Mouse (Mus musculus) hindlimb bud, embryonic 11.5 days (tissue): Measurements from ENCODE around the gene Meis2.

Experiments
- DNase-seq: peaks from one replicate; pipeline ENCODE4 v3.0.0-alpha.2; 2012; ENCODE audit warnings: low read depth, low spot score; ENCODE audit errors: extremely low spot score

The Meis2 gene

DNA sequence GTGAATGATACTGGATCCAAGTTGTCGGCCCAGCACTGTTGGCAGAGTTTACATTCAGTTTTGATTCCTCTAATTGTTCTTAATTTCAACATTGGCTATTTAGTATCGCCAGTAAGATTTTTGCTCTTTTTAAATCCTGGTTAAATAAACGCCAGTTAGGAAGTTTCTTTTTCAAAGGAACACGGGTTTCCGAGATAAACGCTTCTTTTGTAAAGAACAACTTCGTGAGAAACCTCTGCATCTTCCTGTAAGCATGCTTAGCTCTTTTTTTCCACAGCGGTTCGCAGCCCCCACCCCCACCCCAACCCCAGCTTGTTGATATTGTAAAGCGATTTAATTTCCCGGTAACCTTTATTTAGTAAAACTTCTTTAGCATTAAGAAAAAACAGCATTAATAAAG is 2.8 kb upstream of the Meis2 start:
- DNase-seq: no peak

DNA sequence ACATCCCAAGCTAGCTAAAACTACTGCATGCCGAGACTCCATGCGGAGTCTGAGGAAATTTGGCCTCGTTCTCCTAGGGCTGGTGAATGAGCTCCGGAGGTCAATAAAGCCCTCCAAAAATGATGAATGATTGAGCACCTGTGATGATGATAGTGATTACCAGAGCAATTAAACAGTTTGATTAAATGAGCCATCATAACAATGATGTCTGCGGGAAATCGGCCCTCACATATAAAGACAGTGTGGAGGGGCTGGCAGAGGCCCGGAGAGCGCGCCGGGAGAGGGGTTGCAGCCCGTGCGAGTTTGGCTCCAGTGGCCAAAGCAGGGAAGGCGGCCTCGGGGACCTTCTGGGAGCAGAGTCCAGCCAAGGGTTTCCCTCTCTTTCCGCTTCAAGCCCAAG is 2.1 kb upstream of the Meis2 start:
- no peak for DNase-seq

DNA sequence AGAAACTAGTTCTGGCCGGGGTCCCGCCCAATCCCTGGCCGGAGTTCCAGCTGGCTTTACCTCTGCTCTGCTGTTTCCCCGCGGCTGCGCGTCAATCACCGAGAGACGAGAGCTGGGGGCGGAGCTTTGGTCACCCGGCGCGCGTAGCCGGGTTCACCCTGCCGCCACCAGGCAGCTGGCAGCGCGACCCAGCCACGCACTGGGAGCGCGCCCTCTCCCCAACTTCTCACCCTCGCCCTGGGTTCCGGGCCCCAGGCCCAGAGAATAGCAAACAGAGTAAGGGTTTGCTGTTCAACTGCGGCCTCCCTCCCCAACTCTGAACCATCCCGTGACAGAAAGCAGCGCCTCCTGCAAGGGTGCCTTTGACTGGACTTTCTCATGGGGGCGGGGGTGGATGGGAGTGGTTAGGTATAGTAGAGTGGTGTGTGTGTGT is 1.4 kb upstream of the Meis2 start:
- DNase-seq: no peak

GRCm38 (mm10) chr2:116066057-116066941 is 660 bp upstream of the Meis2 start:
- no peak for DNase-seq

DNA sequence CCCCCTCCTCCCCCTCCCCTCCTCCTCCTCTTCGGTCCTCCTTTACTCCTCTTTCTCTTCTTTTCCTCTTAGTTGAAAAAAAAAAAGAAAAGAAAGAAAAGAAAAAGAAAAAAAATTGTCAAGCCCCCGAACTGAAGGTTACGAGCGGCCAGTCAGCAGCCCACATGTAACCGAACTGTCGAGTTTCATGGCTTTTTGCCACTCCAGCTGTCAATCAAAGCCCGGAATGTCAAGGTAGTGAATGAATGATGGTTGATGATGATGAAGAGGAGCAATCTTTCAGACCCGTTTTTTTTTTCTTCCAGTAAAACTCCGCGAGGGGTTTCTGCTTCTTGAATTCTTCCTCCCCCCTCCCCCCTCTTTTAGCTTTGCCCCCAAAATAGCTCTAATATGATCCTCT is 582 bp downstream of the Meis2 start:
- DNase-seq: no peak

GRCm38 (mm10) chr2:116064521-116064920 is 1.1 kb downstream of the Meis2 start:
- no peak for DNase-seq

DNA sequence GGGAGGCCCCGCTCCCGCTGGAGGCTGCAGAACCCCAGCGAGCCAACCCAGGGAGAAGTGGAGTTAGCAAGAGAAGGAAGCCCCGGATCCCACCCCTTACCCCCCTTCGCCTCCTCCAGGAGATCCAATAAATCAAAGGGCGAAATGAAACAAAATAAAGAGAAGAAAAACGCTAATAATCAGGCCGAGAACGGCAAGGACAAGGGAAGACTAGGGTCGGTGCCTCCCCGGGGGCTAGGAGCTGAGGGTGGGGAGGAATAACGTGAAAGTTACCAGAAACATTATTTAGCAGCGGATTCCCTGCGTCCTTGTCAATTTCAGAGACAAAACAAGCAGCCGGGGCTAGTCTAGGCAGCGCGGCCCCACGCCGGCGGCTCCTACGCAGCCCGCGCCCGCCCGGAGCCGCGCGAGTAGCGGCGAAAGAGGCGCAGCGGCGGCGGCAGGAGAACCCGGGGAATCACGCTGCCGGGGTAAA is 1.8 kb downstream of the Meis2 start:
- DNase-seq: no peak

GRCm38 (mm10) chr2:116062761-116063441 is 2.7 kb downstream of the Meis2 start:
- no peak for DNase-seq

DNA sequence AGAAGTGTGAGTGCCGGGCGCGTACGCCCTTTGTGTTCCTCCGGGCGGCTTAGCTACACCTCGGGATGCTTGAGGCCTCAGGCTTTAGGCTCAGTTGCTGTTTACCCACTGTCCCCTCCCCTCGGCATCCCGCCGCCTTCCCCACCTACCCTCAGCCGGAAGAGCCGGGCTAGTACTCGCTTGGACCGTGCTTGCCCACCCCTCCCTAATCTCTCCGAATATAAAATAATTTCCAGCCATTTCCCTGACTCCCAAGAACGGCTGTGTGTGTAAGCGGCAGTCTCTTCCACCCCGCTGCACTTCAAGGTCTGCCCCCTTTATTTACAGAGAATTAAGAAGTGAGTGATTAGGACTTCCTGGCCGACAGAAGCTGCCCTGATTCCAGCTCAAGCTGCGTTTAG is 3.4 kb downstream of the Meis2 start:
- no peak for DNase-seq

DNA sequence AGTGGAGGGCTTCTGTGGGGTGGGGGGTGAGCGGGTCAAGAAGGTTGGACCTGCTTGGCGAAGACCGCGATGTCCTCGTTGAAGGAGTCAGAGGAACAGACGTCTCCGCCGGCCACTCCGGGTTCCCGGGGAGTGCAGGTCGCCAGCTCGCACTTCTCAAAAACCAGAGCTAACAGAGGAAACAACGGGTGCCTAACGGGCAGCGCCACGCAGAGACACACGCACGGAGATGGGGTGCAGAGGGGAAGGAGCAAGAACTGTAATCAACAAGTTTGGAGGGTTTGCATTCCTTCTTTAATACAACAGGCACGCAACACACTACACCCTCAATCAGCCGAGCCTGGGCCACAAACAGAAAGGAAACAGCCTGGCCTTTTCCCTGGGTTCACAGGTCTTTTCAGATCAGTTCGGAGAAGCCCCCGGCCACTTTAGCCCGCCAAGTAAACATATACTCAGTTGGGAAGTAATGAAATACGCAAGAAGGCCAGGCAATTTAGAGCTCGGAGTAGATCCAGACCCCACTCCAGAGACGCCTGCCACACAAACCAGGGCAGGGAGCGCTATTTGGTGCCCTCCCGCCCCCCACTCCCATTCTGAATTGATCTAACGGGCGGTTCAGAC is 4.1 kb downstream of the Meis2 start:
- DNase-seq: no peak

GRCm38 (mm10) chr2:116060701-116061400 is 4.8 kb downstream of the Meis2 start:
- no peak for DNase-seq

DNA sequence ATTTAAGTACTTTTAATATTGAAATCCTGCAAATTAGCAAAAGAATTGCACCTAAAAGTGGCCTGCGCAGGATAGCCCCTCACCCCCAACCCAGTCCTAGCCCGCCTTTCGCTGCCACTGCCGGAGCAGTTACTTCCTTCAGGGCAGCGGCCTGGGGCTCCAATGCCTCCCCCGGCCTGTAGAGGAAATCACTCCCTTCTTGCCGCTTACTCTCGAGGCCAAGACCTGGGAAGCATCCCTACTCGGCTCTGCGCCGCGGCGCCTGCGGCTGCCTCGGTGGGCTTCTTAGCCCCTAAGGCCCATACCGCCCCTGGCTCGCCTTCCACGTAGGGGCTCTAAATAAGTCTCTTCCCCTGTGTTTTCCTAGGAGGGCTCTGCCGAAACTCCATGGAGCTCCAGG is 5.4 kb downstream of the Meis2 start:
- no peak for DNase-seq

DNA sequence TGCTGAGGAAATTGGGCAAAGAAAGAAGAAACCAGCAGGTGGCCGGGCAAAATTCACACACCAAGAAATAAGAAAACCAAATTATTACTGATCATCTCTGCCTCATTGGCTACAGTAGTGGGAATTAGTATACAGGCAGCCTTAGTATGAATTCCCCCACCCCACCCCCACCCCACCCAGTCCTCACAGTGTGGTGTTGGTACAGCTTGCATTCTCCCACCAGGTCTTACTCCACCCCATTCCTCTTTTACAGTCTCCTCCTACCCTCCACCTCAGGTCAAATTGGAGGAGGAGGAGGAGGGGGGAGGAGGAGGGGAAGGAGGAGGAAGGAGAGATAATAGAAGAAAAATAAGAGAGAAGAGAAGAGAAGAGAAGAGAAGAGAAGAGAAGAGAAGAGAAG is 6.0 kb downstream of the Meis2 start:
- no peak for DNase-seq

GRCm38 (mm10) chr2:116059066-116059465 is 6.6 kb downstream of the Meis2 start:
- DNase-seq: no peak

GRCm38 (mm10) chr2:116058511-116058910 is 7.1 kb downstream of the Meis2 start:
- no peak for DNase-seq

DNA sequence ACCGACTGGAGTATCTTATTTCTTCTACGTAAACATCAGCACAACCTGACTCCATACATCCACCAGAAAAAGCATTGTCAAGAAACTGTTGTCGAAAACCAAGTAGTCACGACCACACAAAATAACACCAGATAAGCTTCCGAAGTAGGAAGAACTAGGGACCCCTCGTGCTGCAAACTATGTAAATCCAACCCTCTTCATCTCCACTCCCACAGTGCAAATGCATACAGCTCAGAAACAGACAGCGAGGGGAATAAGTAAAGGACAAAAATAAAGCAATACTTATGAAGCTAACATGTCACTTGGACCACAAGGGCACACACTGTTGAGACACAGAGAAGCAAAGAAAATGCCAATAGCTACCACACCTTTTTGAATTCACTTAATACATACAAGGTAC is 8.8 kb downstream of the Meis2 start:
- DNase-seq: no peak

- DNase-seq: no peak
Observed at GRCm38 (mm10) chr2:116055686-116056620, 9.7 kb downstream of the Meis2 start.

- no peak for DNase-seq
Observed at GRCm38 (mm10) chr2:116053931-116054330, 11.7 kb downstream of the Meis2 start.

GRCm38 (mm10) chr2:116052688-116053421 is 12.8 kb downstream of the Meis2 start:
- no peak for DNase-seq
